Mouse (Mus musculus): ENCODE measurements at regions not wholly inside any gene's neighbourhood (a gene's known extent, or its start where the extent isn't known, plus 50 kb on each side); places are given as distances from the start of the nearest gene placed in this dataset.

- Histone ChIP-seq H3K4me3 (ENCODE audit: low read depth, low read length) (no peak overlapping the region), H3K9ac (replicated peaks; ENCODE audit: low read depth) (no peak overlapping the region), H3K27ac (ENCODE audit: low read length) (no peak overlapping the region), H3K4me1 (ENCODE audit: insufficient read depth, low read depth, low read length) (no peaks in the 10 kb centered on the region; the same call in 1 of the 2 replicates), H3K27me3 (replicated peaks; ENCODE audit: insufficient read depth, low read length) (no peaks in the 10 kb centered on the region), H3K9me3 (ENCODE audit: low read length) (no peaks in the 10 kb centered on the region), H3K36me3 (ENCODE audit: insufficient read depth, low read length) (no peaks in the 10 kb centered on the region), H3K4me2 (replicated peaks; ENCODE audit: low read depth, low read length) (no peak overlapping the region)
- DNase-seq (ENCODE audit: low spot score) (no peak), ATAC-seq (no peak)
- WGBS: 59% methylated on average over 8 of the region's 8 CpGs
- TF ChIP-seq EP300 (IDR thresholded peaks at IDR 0.05) (no peak), CTCF (IDR thresholded peaks at IDR 0.05) (no peak)
Observed at GRCm38 (mm10) chr11:105523765-105524164, 66.0 kb upstream of the Tanc2 start.

- Histone ChIP-seq H3K27ac (ENCODE audit: low read length) (no peak overlapping the region), H3K9ac (replicated peaks; ENCODE audit: low read depth) (no peak overlapping the region), H3K36me3 (ENCODE audit: insufficient read depth, low read length) (no peaks in the 10 kb centered on the region), H3K27me3 (replicated peaks; ENCODE audit: insufficient read depth, low read length) (no peaks in the 10 kb centered on the region), H3K9me3 (ENCODE audit: low read length) (no peaks in the 10 kb centered on the region), H3K4me3 (ENCODE audit: low read depth, low read length) (no peak overlapping the region), H3K4me2 (replicated peaks; ENCODE audit: low read depth, low read length) (no peak overlapping the region), H3K4me1 (ENCODE audit: insufficient read depth, low read depth, low read length) (no peaks in the 10 kb centered on the region)
- ATAC-seq (no peak), DNase-seq (ENCODE audit: low spot score) (no peak)
- TF ChIP-seq EP300 (IDR thresholded peaks at IDR 0.05) (no peak), CTCF (IDR thresholded peaks at IDR 0.05) (no peak)
- 94% methylated on average over 3 of the region's 3 CpGs for WGBS
Observed at GRCm38 (mm10) chr11:105520398-105520797, 63.9 kb upstream of the March10 start.

GRCm38 (mm10) chr11:105513275-105513674, 56.7 kb upstream of the March10 start:
- no peak overlapping the region for H3K4me3 ChIP-seq (ENCODE audit: low read depth, low read length)
- H3K4me1 ChIP-seq (ENCODE audit: insufficient read depth, low read depth, low read length): peaks cover 5% of the 10 kb centered on the region; the same call in 1 of the 2 replicates
- DNase-seq (ENCODE audit: low spot score): peak; percentile 53
- H3K9me3 ChIP-seq (ENCODE audit: low read length): no peaks in the 10 kb centered on the region
- no peak overlapping the region for H3K4me2 ChIP-seq (replicated peaks; ENCODE audit: low read depth, low read length)
- H3K9ac ChIP-seq (replicated peaks; ENCODE audit: low read depth): no peak overlapping the region
- H3K27me3 ChIP-seq (replicated peaks; ENCODE audit: insufficient read depth, low read length): no peaks in the 10 kb centered on the region
- ATAC-seq: no peak
- no peak overlapping the region for H3K27ac ChIP-seq (ENCODE audit: low read length)
- no peak for TF ChIP-seq CTCF (IDR thresholded peaks at IDR 0.05)
- TF ChIP-seq EP300 (IDR thresholded peaks at IDR 0.05): no peak
- WGBS: 47% methylated on average over 10 of the region's 10 CpGs
- no peaks in the 10 kb centered on the region for H3K36me3 ChIP-seq (ENCODE audit: insufficient read depth, low read length)

GRCm38 (mm10) chr11:105510626-105511025, 54.1 kb upstream of the March10 start:
- no peak overlapping the region for H3K4me2 ChIP-seq (replicated peaks; ENCODE audit: low read depth, low read length)
- H3K27ac ChIP-seq (ENCODE audit: low read length): no peak overlapping the region
- WGBS: 73% methylated on average over 4 of the region's 4 CpGs

GRCm38 (mm10) chr11:105510056-105510455, 53.5 kb upstream of the March10 start:
- peaks cover 8% of the 10 kb centered on the region; the same call in 1 of the 2 replicates for H3K4me1 ChIP-seq (ENCODE audit: insufficient read depth, low read depth, low read length)
- 56% methylated on average over 7 of the region's 7 CpGs for WGBS
- no peak overlapping the region for H3K4me3 ChIP-seq (ENCODE audit: low read depth, low read length)
- H3K9me3 ChIP-seq (ENCODE audit: low read length): no peaks in the 10 kb centered on the region
- ATAC-seq (no peak), DNase-seq (ENCODE audit: low spot score) (no peak)
- no peaks in the 10 kb centered on the region for H3K36me3 ChIP-seq (ENCODE audit: insufficient read depth, low read length)
- no peak overlapping the region for H3K27ac ChIP-seq (ENCODE audit: low read length)
- no peak overlapping the region for H3K4me2 ChIP-seq (replicated peaks; ENCODE audit: low read depth, low read length)
- TF ChIP-seq EP300 (IDR thresholded peaks at IDR 0.05): no peak
- TF ChIP-seq CTCF (IDR thresholded peaks at IDR 0.05): no peak
- H3K9ac ChIP-seq (replicated peaks; ENCODE audit: low read depth): no peak overlapping the region
- no peaks in the 10 kb centered on the region for H3K27me3 ChIP-seq (replicated peaks; ENCODE audit: insufficient read depth, low read length)

More at GRCm38 (mm10) chr11:105510626-105511025, 54.1 kb upstream of the March10 start:
- Histone ChIP-seq H3K4me3 (ENCODE audit: low read depth, low read length) (no peak overlapping the region), H3K36me3 (ENCODE audit: insufficient read depth, low read length) (no peaks in the 10 kb centered on the region), H3K4me1 (ENCODE audit: insufficient read depth, low read depth, low read length) (peaks cover 5% of the 10 kb centered on the region; the same call in 1 of the 2 replicates), H3K9me3 (ENCODE audit: low read length) (no peaks in the 10 kb centered on the region), H3K9ac (replicated peaks; ENCODE audit: low read depth) (no peak overlapping the region), H3K27me3 (replicated peaks; ENCODE audit: insufficient read depth, low read length) (no peaks in the 10 kb centered on the region)
- DNase-seq (ENCODE audit: low spot score) (no peak), ATAC-seq (no peak)
- TF ChIP-seq EP300 (IDR thresholded peaks at IDR 0.05): no peak
- TF ChIP-seq CTCF (IDR thresholded peaks at IDR 0.05): no peak

GRCm38 (mm10) chr11:105508660-105509038, 52.1 kb upstream of the March10 start:
- Histone ChIP-seq H3K9me3 (ENCODE audit: low read length) (no peaks in the 10 kb centered on the region), H3K36me3 (ENCODE audit: insufficient read depth, low read length) (no peaks in the 10 kb centered on the region), H3K9ac (replicated peaks; ENCODE audit: low read depth) (no peak overlapping the region), H3K4me2 (replicated peaks; ENCODE audit: low read depth, low read length) (no peak overlapping the region), H3K4me3 (ENCODE audit: low read depth, low read length) (no peak overlapping the region), H3K27ac (ENCODE audit: low read length) (no peak overlapping the region), H3K4me1 (ENCODE audit: insufficient read depth, low read depth, low read length) (peaks cover 10% of the 10 kb centered on the region; the same call in 1 of the 2 replicates), H3K27me3 (replicated peaks; ENCODE audit: insufficient read depth, low read length) (no peaks in the 10 kb centered on the region)
- ATAC-seq: no peak
- WGBS: 79% methylated on average over 7 of the region's 7 CpGs
- TF ChIP-seq EP300 (IDR thresholded peaks at IDR 0.05) (no peak), CTCF (IDR thresholded peaks at IDR 0.05) (no peak)
- DNase-seq (ENCODE audit: low spot score): no peak
